Mouse (Mus musculus): ENCODE results near the gene Bnip1.

- no peak for TF ChIP-seq POLR2A (IDR thresholded peaks at IDR 0.05; ENCODE audit: low read depth, low read length)
- TF ChIP-seq CTCF (conservative IDR thresholded peaks at IDR 0.05; ENCODE audit: insufficient read depth, insufficient read length, low read depth, low read length), result no peak
These were observed 54.3 kb downstream of the Bnip1 start for GRCm38 (mm10) chr17:26834966-26835755.
